Mouse (Mus musculus) hindbrain, embryonic 13.5 days (tissue): Measurements from ENCODE around the gene Rps17. TPM values are rescaled to one million over a fixed set of nuclear protein-coding genes. Genes with fewer than 3 reads are reported as not detected.

Source experiments
- ATAC-seq: fragments of 200-750 bp; cut with Nextera tagmentation; 2 replicates; pipeline ENCODE4 v1.8.0; 2017; ENCODE audit warnings: moderate TSS enrichment; ENCODE audit not compliant: low FRiP score
- H3K27ac ChIP-seq: fragments of 300-500 bp; sonication (generic); 2 replicates; pipeline ENCODE4 v1.5.1; 2015; ENCODE audit warnings: inconsistent platforms, mild to moderate bottlenecking, moderate library complexity
- H3K27me3 ChIP-seq: fragments of 300-500 bp; sonication (generic); 2 replicates; pipeline ENCODE4 v1.6.1; 2015; ENCODE audit warnings: mild to moderate bottlenecking, inconsistent platforms
- H3K36me3 ChIP-seq: fragments of 300-500 bp; sonication (generic); 2 replicates; pipeline ENCODE4 v1.6.1; 2015; ENCODE audit warnings: mild to moderate bottlenecking, inconsistent platforms
- H3K4me1 ChIP-seq: fragments of 300-500 bp; sonication (generic); replicated peaks from 2 replicates; pipeline ENCODE4 v1.6.1; 2015; ENCODE audit warnings: inconsistent platforms
- H3K4me2 ChIP-seq: fragments of 300-500 bp; sonication (generic); 2 replicates; pipeline ENCODE4 v1.6.1; 2015; ENCODE audit warnings: inconsistent platforms, mild to moderate bottlenecking, moderate library complexity
- H3K4me3 ChIP-seq: fragments of 300-500 bp; sonication (generic); 2 replicates; pipeline ENCODE4 v1.5.1; 2015; ENCODE audit warnings: mild to moderate bottlenecking, inconsistent platforms
- H3K9ac ChIP-seq: fragments of 300-500 bp; sonication (generic); 2 replicates; pipeline ENCODE4 v1.6.1; 2015; ENCODE audit warnings: mild to moderate bottlenecking, inconsistent platforms
- H3K9me3 ChIP-seq: fragments of 300-500 bp; sonication (generic); 2 replicates; pipeline ENCODE4 v1.6.1; 2016; ENCODE audit warnings: inconsistent platforms
- WGBS: fragments of 180-500 bp; shearing (Covaris S2); methylation state at CpG from one replicate; pipeline ENCODE4 v1.1.7; 2015; 5-methylcytosine and 5-hydroxymethylcytosine counted together
- polyA plus RNA-seq: library from polyadenylated mRNA; unstranded; fragments of >200 nt; fragmentation: Nextera tagmentation; extraction: Ambion mirVana; gene quantifications from 2 replicates; pipeline ENCODE4 v1.2.1, GENCODE M21; 2015

Rps17 gene
- polyA plus RNA-seq, 1 experiment from 2014 or later = 863 TPM

GRCm38 (mm10) chr7:81326859-81327258 lies 18.2 kb downstream of the Rps17 start:
- H3K27ac ChIP-seq = no peak overlapping the region
- no peak overlapping the region for H3K4me3 ChIP-seq
- H3K4me1 ChIP-seq = 0 out of 2 replicates have a peak, but pooled peaks cover 4% of the 10 kb centered on the region
- no peaks in the 10 kb centered on the region for H3K9me3 ChIP-seq
- no peaks in the 10 kb centered on the region for H3K27me3 ChIP-seq
- no peak overlapping the region for H3K9ac ChIP-seq
- no peak for ATAC-seq
- 83% methylated on average over 6 of the region's 6 CpGs for WGBS
- H3K36me3 ChIP-seq = peaks cover 28% of the 10 kb centered on the region
- H3K4me2 ChIP-seq = no peak overlapping the region

DNA sequence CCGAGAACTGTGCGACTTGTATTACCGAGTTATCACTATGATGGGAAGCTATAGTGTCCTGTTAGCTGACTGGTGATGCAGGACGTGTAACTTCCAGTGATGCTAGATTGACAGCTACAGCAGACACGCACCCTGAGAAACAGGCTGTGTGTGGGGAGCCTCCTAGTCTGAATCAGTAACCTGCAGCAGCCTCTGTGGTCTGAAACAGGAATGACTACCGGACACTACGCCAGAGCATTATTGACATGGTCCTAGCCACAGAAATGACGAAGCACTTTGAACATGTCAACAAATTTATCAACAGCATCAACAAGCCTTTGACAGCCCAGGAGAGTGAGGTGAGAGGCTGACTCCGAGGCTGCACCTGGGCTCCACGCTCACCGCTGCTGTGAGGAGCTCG lies 19.0 kb downstream of the Rps17 start:
- Histone ChIP-seq H3K9ac (no peak overlapping the region), H3K9me3 (no peaks in the 10 kb centered on the region), H3K4me3 (no peak overlapping the region), H3K36me3 (peaks cover 28% of the 10 kb centered on the region), H3K4me2 (no peak overlapping the region), H3K27ac (no peak overlapping the region), H3K4me1 (0 out of 2 replicates have a peak, but pooled peaks cover 4% of the 10 kb centered on the region), H3K27me3 (no peaks in the 10 kb centered on the region)
- ATAC-seq = no peak
- 86% methylated on average over 12 of the region's 12 CpGs for WGBS

DNA sequence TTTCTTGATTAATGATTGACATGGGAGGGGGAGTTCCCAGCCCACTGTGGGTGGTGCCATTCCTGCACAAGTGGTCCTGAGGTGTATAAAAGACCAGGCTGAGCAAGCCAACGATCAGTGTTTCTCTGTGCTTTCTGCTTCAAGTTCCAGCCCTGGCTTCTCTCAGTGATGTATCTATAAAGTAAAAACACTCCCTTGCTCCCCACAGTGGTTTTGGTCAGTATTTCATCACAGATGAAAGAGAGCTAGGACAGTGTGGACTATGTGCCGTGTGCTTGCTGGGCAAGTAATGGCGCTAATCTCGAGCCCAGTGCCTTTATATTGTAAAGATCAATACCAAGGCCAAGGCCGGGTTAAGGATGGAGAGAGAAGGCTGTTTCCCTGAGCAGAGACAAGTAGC lies 23.3 kb downstream of the Rps17 start:
- no peak for ATAC-seq
- no peaks in the 10 kb centered on the region for H3K9me3 ChIP-seq
- no peaks in the 10 kb centered on the region for H3K4me1 ChIP-seq
- no peak overlapping the region for H3K4me2 ChIP-seq
- H3K27ac ChIP-seq = no peak overlapping the region
- H3K27me3 ChIP-seq = no peaks in the 10 kb centered on the region
- H3K9ac ChIP-seq = no peak overlapping the region
- H3K36me3 ChIP-seq = no peaks in the 10 kb centered on the region
- WGBS = 84% methylated on average over 5 of the region's 5 CpGs
- H3K4me3 ChIP-seq = no peak overlapping the region

DNA sequence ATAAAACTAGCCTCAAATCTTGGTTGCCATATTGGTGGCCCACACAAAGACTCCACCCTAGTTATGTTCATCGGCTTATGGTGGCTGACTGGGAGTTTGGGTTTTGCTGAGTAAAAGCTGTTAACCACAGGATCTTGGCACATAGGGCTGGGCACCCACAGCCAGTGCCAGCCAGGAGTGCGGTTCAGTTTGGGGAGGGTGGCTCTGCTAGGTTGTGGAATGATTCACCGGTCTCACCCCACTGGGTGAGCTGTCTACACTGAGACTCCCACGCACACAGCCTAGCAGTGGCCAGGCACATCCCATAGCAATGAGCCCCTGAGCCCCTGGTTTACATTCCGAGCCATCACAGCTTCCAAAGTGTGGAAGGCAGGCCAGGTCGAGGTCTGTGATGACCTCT lies 25.3 kb downstream of the Rps17 start:
- Histone ChIP-seq H3K9ac (no peak overlapping the region), H3K4me3 (no peak overlapping the region), H3K36me3 (no peaks in the 10 kb centered on the region), H3K27ac (no peak overlapping the region), H3K9me3 (no peaks in the 10 kb centered on the region), H3K4me2 (no peak overlapping the region), H3K27me3 (no peaks in the 10 kb centered on the region), H3K4me1 (no peaks in the 10 kb centered on the region)
- no peak for ATAC-seq
- 91% methylated on average over 6 of the region's 6 CpGs for WGBS

GRCm38 (mm10) chr7:81315583-81315982 lies 29.5 kb downstream of the Rps17 start:
- H3K4me3 ChIP-seq = no peak overlapping the region
- H3K27ac ChIP-seq = no peak overlapping the region
- ATAC-seq = no peak
- H3K9me3 ChIP-seq = no peaks in the 10 kb centered on the region
- 76% methylated on average over 8 of the region's 8 CpGs for WGBS
- H3K27me3 ChIP-seq = no peaks in the 10 kb centered on the region
- H3K9ac ChIP-seq = no peak overlapping the region
- no peaks in the 10 kb centered on the region for H3K36me3 ChIP-seq
- no peaks in the 10 kb centered on the region for H3K4me1 ChIP-seq
- no peak overlapping the region for H3K4me2 ChIP-seq

- Histone ChIP-seq H3K4me1 (no peaks in the 10 kb centered on the region), H3K36me3 (no peaks in the 10 kb centered on the region), H3K27ac (no peak overlapping the region), H3K9me3 (no peaks in the 10 kb centered on the region), H3K27me3 (no peaks in the 10 kb centered on the region), H3K9ac (no peak overlapping the region), H3K4me2 (no peak overlapping the region), H3K4me3 (no peak overlapping the region)
- ATAC-seq = no peak
Observed at GRCm38 (mm10) chr7:81311581-81311980, 33.5 kb downstream of the Rps17 start.

DNA sequence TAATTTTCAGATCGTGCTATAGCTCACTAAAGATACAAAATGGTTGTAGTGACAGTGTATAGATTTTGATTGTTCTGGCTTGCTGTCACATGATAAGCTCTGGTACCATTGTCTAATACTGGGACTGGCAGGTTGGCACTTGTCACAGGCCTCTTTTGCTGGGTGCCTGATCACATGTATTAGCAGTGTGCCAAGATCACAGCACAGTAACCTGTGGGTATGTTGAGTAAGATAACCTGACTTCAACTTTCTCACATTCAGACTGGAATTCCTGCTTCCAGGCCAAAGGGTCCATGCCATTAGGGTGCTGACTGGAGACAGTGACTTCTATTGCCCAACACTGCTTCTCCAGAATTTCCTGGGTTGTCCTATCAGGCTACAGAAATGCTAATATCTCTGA lies 33.9 kb downstream of the Rps17 start:
- H3K4me2 ChIP-seq = no peak overlapping the region
- no peak overlapping the region for H3K4me3 ChIP-seq
- H3K27ac ChIP-seq = no peak overlapping the region
- no peaks in the 10 kb centered on the region for H3K4me1 ChIP-seq
- H3K36me3 ChIP-seq = no peaks in the 10 kb centered on the region
- 92% methylated on average over 1 of the region's 1 CpGs for WGBS
- no peaks in the 10 kb centered on the region for H3K9me3 ChIP-seq
- no peak overlapping the region for H3K9ac ChIP-seq
- ATAC-seq = no peak
- no peaks in the 10 kb centered on the region for H3K27me3 ChIP-seq

DNA sequence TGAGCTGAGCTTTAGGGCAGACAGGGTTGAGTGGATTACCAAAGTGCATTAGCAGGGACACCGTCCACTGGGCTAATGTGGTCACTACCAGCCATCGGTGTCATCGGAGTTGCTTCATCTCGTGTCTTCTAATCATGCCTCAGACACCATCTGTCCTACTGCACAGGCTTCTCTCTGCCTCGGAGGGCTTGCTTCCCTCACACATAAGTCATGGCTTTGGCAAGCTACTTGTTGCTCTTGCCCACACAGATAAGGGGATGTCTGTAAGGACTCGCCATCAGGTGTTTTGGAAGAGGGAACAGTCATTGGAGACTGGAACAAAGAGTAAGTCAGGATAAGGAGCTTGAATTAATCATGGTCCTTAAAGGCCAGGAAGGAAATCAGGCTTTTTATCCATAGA lies 35.8 kb downstream of the Rps17 start:
- Histone ChIP-seq H3K4me3 (no peak overlapping the region), H3K36me3 (no peaks in the 10 kb centered on the region), H3K4me2 (no peak overlapping the region), H3K27ac (no peak overlapping the region), H3K27me3 (no peaks in the 10 kb centered on the region), H3K4me1 (no peaks in the 10 kb centered on the region), H3K9ac (no peak overlapping the region), H3K9me3 (no peaks in the 10 kb centered on the region)
- 92% methylated on average over 6 of the region's 6 CpGs for WGBS
- no peak for ATAC-seq

DNA sequence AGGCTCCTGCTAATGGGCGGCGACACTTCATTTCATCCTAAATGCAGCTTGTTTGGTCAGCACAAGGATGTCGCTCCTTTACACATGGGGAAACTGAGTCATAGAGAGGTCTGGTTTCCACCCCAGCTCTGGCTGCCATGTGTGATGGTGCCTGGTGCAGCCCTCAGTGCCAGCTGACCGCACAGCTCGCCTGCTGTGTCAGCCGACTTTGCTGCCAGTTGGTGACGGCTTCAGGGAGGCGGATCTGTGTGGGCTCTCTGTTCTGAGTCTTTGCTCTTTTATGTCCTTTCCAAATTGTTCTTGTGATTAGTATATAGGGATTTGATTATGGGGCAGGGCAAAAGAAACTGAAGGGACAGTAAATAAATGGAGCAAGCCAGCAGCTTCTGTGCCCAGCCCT lies 37.3 kb downstream of the Rps17 start:
- Histone ChIP-seq H3K4me2 (no peak overlapping the region), H3K9me3 (no peaks in the 10 kb centered on the region), H3K36me3 (no peaks in the 10 kb centered on the region), H3K4me3 (no peak overlapping the region), H3K27me3 (0 out of 2 replicates have a peak, but pooled peaks cover 2% of the 10 kb centered on the region), H3K4me1 (no peaks in the 10 kb centered on the region), H3K27ac (no peak overlapping the region), H3K9ac (no peak overlapping the region)
- WGBS = 79% methylated on average over 8 of the region's 8 CpGs
- no peak for ATAC-seq

DNA sequence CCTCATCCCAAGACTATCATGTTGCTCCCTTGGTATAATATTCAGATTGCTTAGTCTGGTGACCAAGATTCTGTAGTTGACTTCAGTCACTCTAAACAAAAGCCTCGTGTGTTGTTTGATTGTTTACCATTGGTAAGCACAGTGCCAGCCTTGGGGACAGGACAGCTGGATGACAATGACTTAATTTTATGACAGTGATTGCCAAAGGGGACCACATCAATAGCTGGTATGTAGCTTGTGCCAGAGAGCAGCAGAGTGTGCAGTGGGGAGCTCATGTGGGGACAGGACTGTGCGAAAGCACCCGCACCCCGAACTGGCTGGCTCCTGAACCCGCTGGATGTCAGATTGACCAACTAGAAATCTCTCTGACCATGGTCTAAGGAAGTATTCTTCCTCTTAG lies 40.4 kb downstream of the Rps17 start:
- Histone ChIP-seq H3K4me2 (no peak overlapping the region), H3K9me3 (no peaks in the 10 kb centered on the region), H3K4me1 (0 out of 2 replicates have a peak, but pooled peaks cover 7% of the 10 kb centered on the region), H3K27me3 (0 out of 2 replicates have a peak, but pooled peaks cover 3% of the 10 kb centered on the region), H3K9ac (no peak overlapping the region), H3K27ac (no peak overlapping the region), H3K36me3 (no peaks in the 10 kb centered on the region), H3K4me3 (no peak overlapping the region)
- no peak for ATAC-seq
- WGBS = 90% methylated on average over 5 of the region's 5 CpGs

- Histone ChIP-seq H3K4me1 (0 out of 2 replicates have a peak, but pooled peaks cover 7% of the 10 kb centered on the region), H3K4me3 (no peak overlapping the region), H3K9ac (no peak overlapping the region), H3K27me3 (0 out of 2 replicates have a peak, but pooled peaks cover 3% of the 10 kb centered on the region), H3K27ac (no peak overlapping the region), H3K9me3 (no peaks in the 10 kb centered on the region), H3K4me2 (no peak overlapping the region), H3K36me3 (no peaks in the 10 kb centered on the region)
- no peak for ATAC-seq
- WGBS = 77% methylated on average over 5 of the region's 5 CpGs
Observed at GRCm38 (mm10) chr7:81304100-81304499, 41.0 kb downstream of the Rps17 start.

GRCm38 (mm10) chr7:81303682-81304081 lies 41.4 kb downstream of the Rps17 start:
- Histone ChIP-seq H3K9me3 (no peaks in the 10 kb centered on the region), H3K27me3 (0 out of 2 replicates have a peak, but pooled peaks cover 3% of the 10 kb centered on the region), H3K9ac (no peak overlapping the region), H3K4me1 (0 out of 2 replicates have a peak, but pooled peaks cover 7% of the 10 kb centered on the region), H3K27ac (no peak overlapping the region), H3K36me3 (no peaks in the 10 kb centered on the region), H3K4me3 (no peak overlapping the region), H3K4me2 (no peak overlapping the region)
- WGBS = 80% methylated on average over 2 of the region's 2 CpGs
- ATAC-seq = no peak

DNA sequence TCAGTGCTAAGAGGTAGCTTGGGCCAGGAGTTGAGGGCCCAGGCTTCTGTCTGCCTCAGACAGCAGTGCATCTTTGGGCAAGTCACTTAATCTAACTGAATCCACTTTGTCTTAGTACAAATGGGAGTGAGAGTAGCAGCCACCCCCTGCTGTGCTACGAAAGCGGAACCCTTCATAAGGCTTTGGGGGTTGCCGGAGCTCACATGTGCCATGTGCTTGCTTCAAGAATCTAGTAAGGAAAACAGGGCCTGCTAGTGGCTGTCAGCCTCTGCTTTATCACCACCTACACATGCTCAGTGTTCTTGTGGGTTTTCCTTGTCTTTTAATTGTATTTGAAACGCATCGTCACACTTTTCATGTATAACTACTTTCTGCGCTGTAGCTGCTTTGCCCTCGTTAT lies 43.7 kb downstream of the Rps17 start:
- 0 out of 2 replicates have a peak, but pooled peaks cover 3% of the 10 kb centered on the region for H3K27me3 ChIP-seq
- no peak overlapping the region for H3K4me3 ChIP-seq
- no peak for ATAC-seq
- no peak overlapping the region for H3K9ac ChIP-seq
- H3K36me3 ChIP-seq = no peaks in the 10 kb centered on the region
- no peak overlapping the region for H3K4me2 ChIP-seq
- H3K4me1 ChIP-seq = 0 out of 2 replicates have a peak, but pooled peaks cover 7% of the 10 kb centered on the region
- no peak overlapping the region for H3K27ac ChIP-seq
- H3K9me3 ChIP-seq = no peaks in the 10 kb centered on the region
- WGBS = 45% methylated on average over 7 of the region's 7 CpGs
